Mouse (Mus musculus) neural tube, embryonic 15.5 days (tissue): ENCODE data around the gene N4bp2l2. TPM values are rescaled to one million over a fixed set of nuclear protein-coding genes. Genes with fewer than 3 reads are reported as not detected.

Source experiments
- polyA plus RNA-seq: library from polyadenylated mRNA; unstranded; fragments of >200 nt; fragmentation: Nextera tagmentation; extraction: Ambion mirVana; gene quantifications from 2 replicates; pipeline ENCODE4 v1.2.1, GENCODE M21; 2015

Gene N4bp2l2
- polyA plus RNA-seq, 1 experiment from 2014 or later = 30.7 TPM

Other genes starting within 250 kb of the N4bp2l2 start
- not detected in 2 replicates for gene Zar1l, start 148.0 kb downstream of the N4bp2l2 start, polyA plus RNA-seq
- gene Brca2, start 143.6 kb downstream of the N4bp2l2 start, polyA plus RNA-seq = 11.6 and 13.9 TPM in 2 replicates
- gene N4bp2l1, start 69.0 kb downstream of the N4bp2l2 start, polyA plus RNA-seq = 16.6 and 21.4 TPM in 2 replicates
- gene Pds5b, start 7.6 kb upstream of the N4bp2l2 start, polyA plus RNA-seq = 29.1 and 36.8 TPM in 2 replicates